Comparison of ENCODE assay signal across 8 mouse cellular contexts in the genomic region with DNA sequence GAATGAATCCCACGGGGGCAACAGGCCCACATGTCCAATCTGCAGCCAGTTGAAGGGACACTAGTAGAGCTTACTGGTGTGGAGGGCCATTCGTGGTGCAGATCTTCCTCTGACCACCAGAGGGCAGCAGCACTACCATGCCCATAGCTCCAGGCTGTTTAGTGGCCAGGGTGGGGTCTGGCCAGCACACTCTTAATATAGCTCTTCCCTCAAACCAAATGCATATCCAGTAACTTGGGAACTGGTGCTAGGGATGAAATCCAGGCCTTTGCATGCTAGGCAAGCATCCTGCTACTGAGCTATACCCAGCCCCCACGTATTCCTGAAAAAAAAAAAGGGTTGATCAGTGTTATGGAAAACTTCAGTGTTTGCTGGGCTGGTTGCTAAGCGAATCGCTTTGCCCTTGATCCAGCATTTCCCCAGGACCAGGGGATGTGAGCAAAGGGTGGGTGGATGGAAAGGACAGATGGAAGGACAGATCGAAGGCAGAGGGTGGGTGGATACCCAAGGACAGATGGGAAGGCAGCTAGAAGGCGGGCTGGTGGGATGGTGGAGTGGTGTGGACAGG. TPM values are rescaled to one million over a fixed set of nuclear protein-coding genes. Genes with fewer than 3 reads are reported as not detected.
DNase-seq lines count a peak whose midpoint lies in the region; ATAC-seq lines count a peak whose summit lies in the region.

No protein-coding gene starts in this region.

- H3K4me1 ChIP-seq in midbrain, embryonic 10.5 days = peaks cover 5% of the 10 kb centered on the region; the same call in 1 of the 2 replicates
- H3K4me1 ChIP-seq in midbrain, embryonic 16.5 days (ENCODE audit: control insufficient read depth, insufficient read depth, low read length) = no peaks in the 10 kb centered on the region
- H3K4me1 ChIP-seq in hindbrain, embryonic 15.5 days (replicated peaks) = 0 out of 2 replicates have a peak, but pooled peaks cover 3% of the 10 kb centered on the region

- peaks cover 7% of the 10 kb centered on the region; the same call in 1 of the 2 replicates for H3K27me3 ChIP-seq in midbrain, embryonic 10.5 days (ENCODE audit: low read depth, poor library complexity, severe bottlenecking)
- no peaks in the 10 kb centered on the region for H3K27me3 ChIP-seq in midbrain, embryonic 16.5 days (ENCODE audit: control insufficient read depth, insufficient read depth, low read depth, low read length)
- no peaks in the 10 kb centered on the region for H3K27me3 ChIP-seq in hindbrain, embryonic 15.5 days

- H3K9ac ChIP-seq in midbrain, embryonic 16.5 days (ENCODE audit: low read depth, low read length) = no peak overlapping the region
- no peak overlapping the region for H3K9ac ChIP-seq in hindbrain, embryonic 15.5 days

- H3K27ac ChIP-seq in midbrain, embryonic 10.5 days (replicated peaks) = no peak overlapping the region
- H3K27ac ChIP-seq in midbrain, embryonic 16.5 days (ENCODE audit: low read length) = no peak overlapping the region
- H3K27ac ChIP-seq in hindbrain, embryonic 15.5 days (replicated peaks) = no peak overlapping the region

- ATAC-seq in midbrain, embryonic 16.5 days = no peak
- ATAC-seq in hindbrain, embryonic 15.5 days (ENCODE audit: low FRiP score, low read depth) = peak; percentile 63; the same call in 1 of the 2 replicates
- ATAC-seq in megakaryocyte progenitor cell, adult 5-6 weeks (replicated peaks; ENCODE audit: poor library complexity) = peak; percentile 80

- H3K4me3 ChIP-seq in midbrain, embryonic 10.5 days = no peak overlapping the region
- no peak overlapping the region for H3K4me3 ChIP-seq in midbrain, embryonic 16.5 days (ENCODE audit: low read depth, low read length)
- H3K4me3 ChIP-seq in hindbrain, embryonic 15.5 days = no peak overlapping the region

- no peak overlapping the region for H3K4me2 ChIP-seq in midbrain, embryonic 16.5 days (ENCODE audit: low read length)
- no peak overlapping the region for H3K4me2 ChIP-seq in hindbrain, embryonic 15.5 days

- no peaks in the 10 kb centered on the region for H3K36me3 ChIP-seq in midbrain, embryonic 10.5 days
- no peaks in the 10 kb centered on the region for H3K36me3 ChIP-seq in midbrain, embryonic 16.5 days (ENCODE audit: control insufficient read depth, insufficient read depth, low read length)
- H3K36me3 ChIP-seq in hindbrain, embryonic 15.5 days = no peaks in the 10 kb centered on the region

- no peaks in the 10 kb centered on the region for H3K9me3 ChIP-seq in midbrain, embryonic 10.5 days (replicated peaks)
- H3K9me3 ChIP-seq in midbrain, embryonic 16.5 days (replicated peaks; ENCODE audit: control insufficient read depth, low read length, poor library complexity, severe bottlenecking) = no peaks in the 10 kb centered on the region
- no peaks in the 10 kb centered on the region for H3K9me3 ChIP-seq in hindbrain, embryonic 15.5 days

- 66% methylated on average over 7 of the region's 7 CpGs for WGBS in midbrain, embryonic 10.5 days
- WGBS in midbrain, embryonic 16.5 days = 63% methylated on average over 7 of the region's 7 CpGs
- WGBS in hindbrain, embryonic 15.5 days = 63% methylated on average over 7 of the region's 7 CpGs

- DNase-seq in midbrain, embryonic 10.5 days (ENCODE audit: low spot score) = peak; percentile 62
- peak; percentile 73 to 78 for DNase-seq in cerebellum, adult 18-20 months
- DNase-seq in frontal cortex, postnatal 36 days (ENCODE audit: low spot score in 2 of 2) = peak; percentile 57 to 79
- peak; percentile 64 to 71 for DNase-seq in layer of hippocampus, postnatal 36 days
- DNase-seq in spleen, postnatal 10 days (ENCODE audit: low spot score in 2 of 2) = peak; percentile 30 to 60

RNA-seq across cellular contexts. Expression of a gene that starts 37.9 kb away (rescaled TPM):
- 0.62 and 0.84 TPM in 2 replicates for polyA plus RNA-seq in midbrain, embryonic 10.5 days (2016; fragmentation: Nextera tagmentation; extraction: Ambion mirVana)
- polyA plus RNA-seq in midbrain, embryonic 16.5 days (2015; fragmentation: Nextera tagmentation; extraction: Ambion mirVana) = 29.4 and 36.2 TPM in 2 replicates
- 29.3 and 32.6 TPM in 2 replicates for polyA plus RNA-seq in hindbrain, embryonic 15.5 days (2015; fragmentation: Nextera tagmentation; extraction: Ambion mirVana)
- total RNA-seq in layer of hippocampus, postnatal 36 days (2021) = 100 to 1,000 TPM; 128 to 145 TPM
- 0.59 TPM in 1 of 2 replicates, not detected in the other for total RNA-seq in megakaryocyte progenitor cell, adult 5-6 weeks (2015)
- total RNA-seq in megakaryocyte progenitor cell, adult 5-6 weeks (2017) = 0.14 TPM in 1 of 2 replicates, not detected in the other

RNA-seq across cellular contexts. Expression of a gene that starts 55.8 kb away (rescaled TPM):
- 3.6 and 3.8 TPM in 2 replicates for polyA plus RNA-seq in midbrain, embryonic 10.5 days (2016; fragmentation: Nextera tagmentation; extraction: Ambion mirVana)
- 1.8 and 3.2 TPM in 2 replicates for polyA plus RNA-seq in midbrain, embryonic 16.5 days (2015; fragmentation: Nextera tagmentation; extraction: Ambion mirVana)
- 2.9 and 3.8 TPM in 2 replicates for polyA plus RNA-seq in hindbrain, embryonic 15.5 days (2015; fragmentation: Nextera tagmentation; extraction: Ambion mirVana)
- total RNA-seq in layer of hippocampus, postnatal 36 days (2021) = 1 to 10 TPM; 1.6 to 2.7 TPM
- 2.7 and 4.1 TPM in 2 replicates for total RNA-seq in megakaryocyte progenitor cell, adult 5-6 weeks (2015)
- 2.9 and 5.5 TPM in 2 replicates for total RNA-seq in megakaryocyte progenitor cell, adult 5-6 weeks (2017)

Comparison
In these comparisons a context has a peak if more than half of its experiments do, and no peak if none do; other contexts are left out.
1. RNA of a gene that starts 37.9 kb away (polyA plus RNA-seq): 29.4 to 36.2 TPM in midbrain, embryonic 16.5 days and 29.3 to 32.6 TPM in hindbrain, embryonic 15.5 days; 0.62 to 0.84 TPM in midbrain, embryonic 10.5 days; every median in the first group is over 10 times any median in the second.
2. Peak in every context shown above with its lines, with median percentiles within 50 percentile points of each other: DNase-seq.